Mouse (Mus musculus) heart, adult 18-20 months (tissue): ENCODE measurements at regions not wholly inside any gene's neighbourhood (a gene's known extent, or its start where the extent isn't known, plus 50 kb on each side); places are given as distances from the start of the nearest gene placed in this dataset.
A peak's percentile ranks its signal among the peaks of the same experiment; 100 is the strongest.

Experiments
- DNase-seq, 2 experiments: peaks; one replicate each; pipeline ENCODE4 v3.0.0; 2021 to 2022; ENCODE audit warnings: mixed read lengths in 1 of 2

DNA sequence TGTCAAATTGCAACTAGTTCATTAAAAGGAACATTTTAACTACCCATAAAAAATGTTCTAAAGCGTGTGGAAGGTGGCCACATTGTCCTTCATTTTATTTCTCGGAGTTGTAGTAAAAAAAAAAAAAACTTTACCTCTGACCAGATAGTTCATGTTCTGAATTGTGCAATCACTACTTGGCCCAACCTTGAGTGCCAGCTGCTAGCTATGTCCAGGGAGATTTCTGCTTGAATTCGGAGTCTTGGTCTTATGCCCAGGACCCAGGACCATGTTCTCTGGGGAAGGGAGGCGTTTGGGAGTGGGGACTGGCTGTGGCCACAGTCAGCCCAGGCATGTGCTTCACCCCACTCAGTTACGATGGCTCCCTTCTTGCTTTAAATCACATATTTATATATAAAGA lies 54.9 kb upstream of the Atp1b3 start:
- peak in 1 of 2 experiments; percentile 31 for DNase-seq

- peak in 1 of 2 experiments; percentile 33 for DNase-seq
These were observed 51.8 kb upstream of the Atp1b3 start for GRCm38 (mm10) chr9:96415873-96416570.
